Mouse (Mus musculus): ENCODE data around the gene Tnfrsf21. TPM values are rescaled to one million over a fixed set of nuclear protein-coding genes. Genes with fewer than 3 reads are reported as not detected.

Gene Tnfrsf21
- polyA plus RNA-seq, 1 experiment, result 65.3 TPM

- Histone ChIP-seq H3K4me3 (replicated peaks; ENCODE audit: insufficient read depth, low read depth, low read length) (no peak overlapping the region), H3K4me1 (ENCODE audit: control insufficient read depth, insufficient read depth, low read length) (no peaks in the 10 kb centered on the region; the same call in 1 of the 2 replicates), H3K27ac (ENCODE audit: insufficient read depth, low read length) (no peak overlapping the region), H3K27me3 (ENCODE audit: control insufficient read depth, insufficient read depth, low read length) (no peaks in the 10 kb centered on the region)
- TF ChIP-seq POLR2A (IDR thresholded peaks at IDR 0.05; ENCODE audit: borderline replicate concordance, insufficient read depth, low read length) (no peak), CTCF (IDR thresholded peaks at IDR 0.05; ENCODE audit: borderline replicate concordance, insufficient read depth, low read depth, low read length) (no peak)
- no peak for DNase-seq
- 81% methylated on average over 11 of the region's 11 CpGs for WGBS
Observed at GRCm38 (mm10) chr17:43072142-43072786, 55.9 kb downstream of the Tnfrsf21 start.

GRCm38 (mm10) chr17:43072787-43073148, 56.4 kb downstream of the Tnfrsf21 start:
- DNase-seq, result no peak
- 65% methylated on average over 5 of the region's 5 CpGs for WGBS
- H3K4me3 ChIP-seq (replicated peaks; ENCODE audit: insufficient read depth, low read depth, low read length), result no peak overlapping the region
- H3K27me3 ChIP-seq (ENCODE audit: control insufficient read depth, insufficient read depth, low read length), result no peaks in the 10 kb centered on the region
- no peak overlapping the region for H3K27ac ChIP-seq (ENCODE audit: insufficient read depth, low read length)
- TF ChIP-seq POLR2A (IDR thresholded peaks at IDR 0.05; ENCODE audit: borderline replicate concordance, insufficient read depth, low read length) (no peak), CTCF (IDR thresholded peaks at IDR 0.05; ENCODE audit: borderline replicate concordance, insufficient read depth, low read depth, low read length) (no peak)
- peaks cover 2% of the 10 kb centered on the region; the same call in 1 of the 2 replicates for H3K4me1 ChIP-seq (ENCODE audit: control insufficient read depth, insufficient read depth, low read length)

- H3K4me3 ChIP-seq (replicated peaks; ENCODE audit: insufficient read depth, low read depth, low read length), result no peak overlapping the region
Observed at GRCm38 (mm10) chr17:43074391-43074790, 58.0 kb downstream of the Tnfrsf21 start.

GRCm38 (mm10) chr17:43075100-43075499, 58.7 kb downstream of the Tnfrsf21 start:
- DNase-seq, result no peak
- 81% methylated on average over 8 of the region's 8 CpGs for WGBS
- no peak overlapping the region for H3K4me3 ChIP-seq (replicated peaks; ENCODE audit: insufficient read depth, low read depth, low read length)
- H3K27ac ChIP-seq (ENCODE audit: insufficient read depth, low read length), result no peak overlapping the region
- no peaks in the 10 kb centered on the region for H3K27me3 ChIP-seq (ENCODE audit: control insufficient read depth, insufficient read depth, low read length)
- TF ChIP-seq CTCF (IDR thresholded peaks at IDR 0.05; ENCODE audit: borderline replicate concordance, insufficient read depth, low read depth, low read length) (no peak), POLR2A (IDR thresholded peaks at IDR 0.05; ENCODE audit: borderline replicate concordance, insufficient read depth, low read length) (no peak)
- peaks cover 2% of the 10 kb centered on the region; the same call in 1 of the 2 replicates for H3K4me1 ChIP-seq (ENCODE audit: control insufficient read depth, insufficient read depth, low read length)

More at GRCm38 (mm10) chr17:43074391-43074790, 58.0 kb downstream of the Tnfrsf21 start:
- DNase-seq, result no peak
- WGBS, result 62% methylated on average over 5 of the region's 5 CpGs
- no peaks in the 10 kb centered on the region for H3K27me3 ChIP-seq (ENCODE audit: control insufficient read depth, insufficient read depth, low read length)
- TF ChIP-seq CTCF (IDR thresholded peaks at IDR 0.05; ENCODE audit: borderline replicate concordance, insufficient read depth, low read depth, low read length), result no peak
- TF ChIP-seq POLR2A (IDR thresholded peaks at IDR 0.05; ENCODE audit: borderline replicate concordance, insufficient read depth, low read length), result no peak
- peaks cover 2% of the 10 kb centered on the region; the same call in 1 of the 2 replicates for H3K4me1 ChIP-seq (ENCODE audit: control insufficient read depth, insufficient read depth, low read length)
- H3K27ac ChIP-seq (ENCODE audit: insufficient read depth, low read length), result no peak overlapping the region

GRCm38 (mm10) chr17:43075937-43076336, 59.6 kb downstream of the Tnfrsf21 start:
- TF ChIP-seq CTCF (IDR thresholded peaks at IDR 0.05; ENCODE audit: borderline replicate concordance, insufficient read depth, low read depth, low read length) (no peak), POLR2A (IDR thresholded peaks at IDR 0.05; ENCODE audit: borderline replicate concordance, insufficient read depth, low read length) (no peak)
- WGBS, result 87% methylated on average over 8 of the region's 8 CpGs
- peaks cover 2% of the 10 kb centered on the region; the same call in 1 of the 2 replicates for H3K4me1 ChIP-seq (ENCODE audit: control insufficient read depth, insufficient read depth, low read length)
- no peak for DNase-seq
- no peaks in the 10 kb centered on the region for H3K27me3 ChIP-seq (ENCODE audit: control insufficient read depth, insufficient read depth, low read length)
- no peak overlapping the region for H3K4me3 ChIP-seq (replicated peaks; ENCODE audit: insufficient read depth, low read depth, low read length)
- no peak overlapping the region for H3K27ac ChIP-seq (ENCODE audit: insufficient read depth, low read length)

- 13% methylated on average over 18 of the region's 18 CpGs for WGBS
- TF ChIP-seq POLR2A (IDR thresholded peaks at IDR 0.05; ENCODE audit: borderline replicate concordance, insufficient read depth, low read length) (no peak), CTCF (IDR thresholded peaks at IDR 0.05; ENCODE audit: borderline replicate concordance, insufficient read depth, low read depth, low read length) (no peak)
- H3K27me3 ChIP-seq (ENCODE audit: control insufficient read depth, insufficient read depth, low read length), result no peaks in the 10 kb centered on the region
- H3K4me1 ChIP-seq (ENCODE audit: control insufficient read depth, insufficient read depth, low read length), result peaks cover 2% of the 10 kb centered on the region; the same call in 1 of the 2 replicates
- no peak overlapping the region for H3K4me3 ChIP-seq (replicated peaks; ENCODE audit: insufficient read depth, low read depth, low read length)
- no peak overlapping the region for H3K27ac ChIP-seq (ENCODE audit: insufficient read depth, low read length)
- peak; percentile 62 to 74 for DNase-seq
Observed at GRCm38 (mm10) chr17:43076801-43077493, 60.6 kb downstream of the Tnfrsf21 start.

GRCm38 (mm10) chr17:43077540-43077939, 61.2 kb downstream of the Tnfrsf21 start:
- Histone ChIP-seq H3K4me1 (ENCODE audit: control insufficient read depth, insufficient read depth, low read length) (peaks cover 2% of the 10 kb centered on the region; the same call in 1 of the 2 replicates), H3K27me3 (ENCODE audit: control insufficient read depth, insufficient read depth, low read length) (no peaks in the 10 kb centered on the region), H3K4me3 (replicated peaks; ENCODE audit: insufficient read depth, low read depth, low read length) (no peak overlapping the region), H3K27ac (ENCODE audit: insufficient read depth, low read length) (no peak overlapping the region)
- TF ChIP-seq POLR2A (IDR thresholded peaks at IDR 0.05; ENCODE audit: borderline replicate concordance, insufficient read depth, low read length) (no peak), CTCF (IDR thresholded peaks at IDR 0.05; ENCODE audit: borderline replicate concordance, insufficient read depth, low read depth, low read length) (no peak)
- WGBS, result 25% methylated on average over 4 of the region's 4 CpGs
- peak in 1 of 2 experiments; percentile 10 for DNase-seq
